In genomic region chr11:80474846-80475245, GRCm38 (mm10) we compare ENCODE assay signal across 15 mouse cellular contexts. TPM values are rescaled to one million over a fixed set of nuclear protein-coding genes. Genes with fewer than 3 reads are reported as not detected.
A peak's percentile ranks its signal among the peaks of the same experiment; 100 is the strongest.
DNase-seq lines count a peak whose midpoint lies in the region; ATAC-seq and TF ChIP-seq lines count a peak whose summit lies in the region.
"Had no signal": no experiment of that assay in that cellular context is flagged by ENCODE, and none has a peak within 500 bp of the region (broad histone marks: within the 10 kb centered on the region; RNA-seq: fewer than 3 reads in every experiment).

No protein-coding gene starts in this region.

- no peak for TF ChIP-seq POLR2A in olfactory bulb, adult 2 months (IDR thresholded peaks at IDR 0.05; ENCODE audit: insufficient read depth, low read depth, low read length)

- peak; percentile 30 for DNase-seq in cerebellum, adult 8-10 months
- peak; percentile 14 for DNase-seq in kidney, adult 9 months
- peak; percentile 15 for DNase-seq in thymus, postnatal 4 days
- DNase-seq in thymus, postnatal 14 days, result no peak
- no peak for DNase-seq in liver
- DNase-seq: thymus, adult 18-20 months had no signal

- 93% methylated on average over 11 of the region's 11 CpGs for WGBS in kidney, embryonic 14.5 days
- WGBS in olfactory bulb, adult 2 months, result 92% methylated on average over 11 of the region's 11 CpGs

- TF ChIP-seq CTCF in olfactory bulb, adult 2 months (IDR thresholded peaks at IDR 0.05; ENCODE audit: insufficient read depth, low read depth, low read length), result no peak

- H3K4me2 ChIP-seq in kidney, embryonic 14.5 days (replicated peaks; ENCODE audit: low read depth, low read length), result no peak overlapping the region
- H3K4me2 ChIP-seq: heart, embryonic 13.5 days; limb, embryonic 13.5 days; lung, embryonic 14.5 days had no signal

- peaks cover 12% of the 10 kb centered on the region for H3K4me1 ChIP-seq in kidney, embryonic 14.5 days (ENCODE audit: control insufficient read depth, insufficient read depth, low read length)
- H3K4me1 ChIP-seq in olfactory bulb, adult 2 months (ENCODE audit: control insufficient read depth, insufficient read depth, low read length), result peaks cover 16% of the 10 kb centered on the region

- no peak overlapping the region for H3K4me3 ChIP-seq in kidney, embryonic 14.5 days (ENCODE audit: low read length)
- no peak overlapping the region for H3K4me3 ChIP-seq in olfactory bulb, adult 2 months (ENCODE audit: insufficient read depth, low read depth, low read length)
- H3K4me3 ChIP-seq: heart, embryonic 13.5 days; limb, embryonic 13.5 days; midbrain, embryonic 10.5 days had no signal

- H3K36me3 ChIP-seq in kidney, embryonic 14.5 days (ENCODE audit: control insufficient read depth, insufficient read depth, low read length), result peaks cover 28% of the 10 kb centered on the region

- H3K27ac ChIP-seq in kidney, embryonic 14.5 days (ENCODE audit: low read depth, low read length), result no peak overlapping the region
- peak overlapping the region; percentile 80; the same call in 1 of the 2 replicates for H3K27ac ChIP-seq in olfactory bulb, adult 2 months (ENCODE audit: insufficient read depth, low read depth, low read length)
- H3K27ac ChIP-seq: heart, embryonic 13.5 days; limb, embryonic 13.5 days; midbrain, embryonic 10.5 days had no signal

- no peaks in the 10 kb centered on the region for H3K9me3 ChIP-seq in kidney, embryonic 14.5 days (ENCODE audit: control insufficient read depth, low read length)
- H3K9me3 ChIP-seq: heart, embryonic 13.5 days; limb, embryonic 13.5 days; midbrain, embryonic 10.5 days had no signal

- H3K27me3 ChIP-seq in kidney, embryonic 14.5 days (ENCODE audit: control insufficient read depth, insufficient read depth, low read length), result no peaks in the 10 kb centered on the region

- ATAC-seq in cerebellum, adult (ENCODE audit: insufficient number of reproducible peaks, low FRiP score, low TSS enrichment), result no peak
- ATAC-seq in kidney, embryonic 14.5 days (ENCODE audit: low FRiP score, low TSS enrichment), result no peak
- ATAC-seq: activated CD4-positive, CD25-positive, alpha-beta regulatory T cell, adult 4 months; inflammation-experienced regulatory T-cells, adult 6 months had no signal

- no peak overlapping the region for H3K9ac ChIP-seq in kidney, embryonic 14.5 days (ENCODE audit: low read depth, low read length)
- H3K9ac ChIP-seq: heart, embryonic 13.5 days; limb, embryonic 13.5 days; lung, embryonic 14.5 days had no signal

RNA-seq across cellular contexts. Expression of gene Cdk5r1, which starts 2.0 kb away (rescaled TPM):
- polyA plus RNA-seq in kidney, embryonic 14.5 days (2014; fragmentation: Nextera tagmentation; extraction: Ambion mirVana), result 0.84 and 1.6 TPM in 2 replicates
- polyA plus RNA-seq in olfactory bulb, adult 2 months (2012; ENCODE audit: insufficient read depth, insufficient read length, low replicate concordance, missing spikeins), result 97.4 and 147 TPM in 2 replicates

RNA-seq across cellular contexts. Expression of gene Psmd11, which starts 46.4 kb away (rescaled TPM):
- 300 and 337 TPM in 2 replicates for polyA plus RNA-seq in kidney, embryonic 14.5 days (2014; fragmentation: Nextera tagmentation; extraction: Ambion mirVana)
- polyA plus RNA-seq in olfactory bulb, adult 2 months (2012; ENCODE audit: insufficient read depth, insufficient read length, low replicate concordance, missing spikeins), result not detected in 2 replicates

Comparison
In these comparisons a context has a peak if more than half of its experiments do, and no peak if none do; other contexts are left out.
1. DNase-seq: peak in cerebellum, adult 8-10 months (single experiment), kidney, adult 9 months (single experiment) and thymus, postnatal 4 days (single experiment); none in thymus, postnatal 14 days (single experiment) and liver (single experiment).
2. RNA of gene Cdk5r1, which starts 2.0 kb away (polyA plus RNA-seq): 97.4 to 147 TPM in olfactory bulb, adult 2 months; 0.84 to 1.6 TPM in kidney, embryonic 14.5 days; every median in the first group is over 10 times any median in the second.